Mouse (Mus musculus) liver, embryonic 15.5 days (tissue): ENCODE data around the gene Birc6. TPM values are rescaled to one million over a fixed set of nuclear protein-coding genes. Genes with fewer than 3 reads are reported as not detected.

ENCODE experiments used
- ATAC-seq: fragments of 200-750 bp; cut with Nextera tagmentation; 2 replicates; pipeline ENCODE4 v1.8.0; 2017; ENCODE audit warnings: moderate number of reproducible peaks, mild to moderate bottlenecking, moderate library complexity; ENCODE audit not compliant: insufficient read depth
- H3K27ac ChIP-seq: fragments of 300-500 bp; sonication (generic); replicated peaks from 2 replicates; pipeline ENCODE4 v1.5.1; 2015; ENCODE audit warnings: mild to moderate bottlenecking, inconsistent platforms
- H3K27me3 ChIP-seq: fragments of 300-500 bp; sonication (generic); 2 replicates; pipeline ENCODE4 v1.6.1; 2015; ENCODE audit warnings: mild to moderate bottlenecking, inconsistent platforms
- H3K36me3 ChIP-seq: fragments of 300-500 bp; sonication (generic); replicated peaks from 2 replicates; pipeline ENCODE4 v1.6.1; 2015; ENCODE audit warnings: moderate library complexity, mild to moderate bottlenecking, inconsistent platforms
- H3K4me1 ChIP-seq: fragments of 300-500 bp; sonication (generic); replicated peaks from 2 replicates; pipeline ENCODE4 v1.6.1; 2015; ENCODE audit warnings: inconsistent platforms
- H3K4me2 ChIP-seq: fragments of 300-500 bp; sonication (generic); 2 replicates; pipeline ENCODE4 v1.6.1; 2015; ENCODE audit warnings: moderate library complexity, mild to moderate bottlenecking, inconsistent platforms
- H3K4me3 ChIP-seq: fragments of 300-500 bp; sonication (generic); replicated peaks from 2 replicates; pipeline ENCODE4 v1.5.1; 2015; ENCODE audit warnings: mild to moderate bottlenecking, inconsistent platforms
- H3K9ac ChIP-seq: fragments of 300-500 bp; sonication (generic); 2 replicates; pipeline ENCODE4 v1.6.1; 2015; ENCODE audit warnings: moderate library complexity, mild to moderate bottlenecking, inconsistent platforms
- H3K9me3 ChIP-seq: fragments of 300-500 bp; sonication (generic); replicated peaks from 2 replicates; pipeline ENCODE4 v1.6.1; 2016; ENCODE audit warnings: inconsistent platforms
- WGBS: fragments of 180-500 bp; shearing (Covaris S2); methylation state at CpG from one replicate; pipeline ENCODE4 v1.1.7; 2015; ENCODE audit warnings: mixed read lengths; ENCODE audit not compliant: insufficient replicate concordance; 5-methylcytosine and 5-hydroxymethylcytosine counted together
- polyA plus RNA-seq: library from polyadenylated mRNA; unstranded; fragments of >200 nt; fragmentation: Nextera tagmentation; extraction: Ambion mirVana; gene quantifications from 2 replicates; pipeline ENCODE4 v1.2.1, GENCODE M21; 2015

Gene Birc6
- polyA plus RNA-seq, 1 experiment from 2014 or later, result 26.1 TPM

DNA sequence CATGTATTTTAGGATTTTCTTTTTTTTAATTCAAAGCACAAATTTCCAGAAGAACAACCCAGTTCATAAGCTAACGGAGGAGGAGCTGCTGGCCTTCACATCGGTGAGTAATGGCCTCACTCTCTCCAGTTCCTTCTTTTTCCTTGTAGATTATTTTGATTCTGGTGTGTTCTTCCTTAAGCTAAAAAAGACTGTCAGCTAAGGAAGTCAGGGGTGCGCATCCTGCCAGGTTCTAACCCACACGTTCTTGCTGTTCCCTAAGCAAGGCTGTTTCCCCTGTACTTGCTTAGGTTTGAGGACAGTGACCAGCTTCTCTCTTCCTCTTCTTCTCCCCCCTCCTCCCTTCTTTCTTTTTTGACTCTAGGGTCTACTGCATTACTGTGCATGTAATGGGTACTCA lies 222.9 kb downstream of the Birc6 start:
- H3K9ac ChIP-seq, result no peak overlapping the region
- WGBS, result 66% methylated on average over 4 of the region's 4 CpGs

More for the DNA sequence above, 222.9 kb downstream of the Birc6 start:
- H3K36me3 ChIP-seq, result no peaks in the 10 kb centered on the region
- H3K9me3 ChIP-seq, result no peaks in the 10 kb centered on the region
- no peak overlapping the region for H3K4me2 ChIP-seq
- H3K27ac ChIP-seq, result no peak overlapping the region
- ATAC-seq, result no peak
- H3K27me3 ChIP-seq, result no peaks in the 10 kb centered on the region
- no peaks in the 10 kb centered on the region for H3K4me1 ChIP-seq
- H3K4me3 ChIP-seq, result no peak overlapping the region

Other genes starting within 250 kb of the Birc6 start
- gene Memo1, start 232.8 kb upstream of the Birc6 start, polyA plus RNA-seq, result 88.8 and 96.4 TPM in 2 replicates
- gene Dpy30, start 204.4 kb upstream of the Birc6 start, polyA plus RNA-seq, result 98.0 and 119 TPM in 2 replicates
- 5.2 and 5.3 TPM in 2 replicates for gene Spast, start 189.3 kb upstream of the Birc6 start, polyA plus RNA-seq
- gene Slc30a6, start 132.7 kb upstream of the Birc6 start, polyA plus RNA-seq, result 16.4 and 17.6 TPM in 2 replicates
- gene Nlrc4, start 69.2 kb upstream of the Birc6 start, polyA plus RNA-seq, result 0.48 and 0.58 TPM in 2 replicates
- 67.7 and 74.2 TPM in 2 replicates for gene Yipf4, start 38.8 kb upstream of the Birc6 start, polyA plus RNA-seq
- gene Ttc27, start 189.4 kb downstream of the Birc6 start, polyA plus RNA-seq, result 10.9 and 11.0 TPM in 2 replicates